In the genomic region with DNA sequence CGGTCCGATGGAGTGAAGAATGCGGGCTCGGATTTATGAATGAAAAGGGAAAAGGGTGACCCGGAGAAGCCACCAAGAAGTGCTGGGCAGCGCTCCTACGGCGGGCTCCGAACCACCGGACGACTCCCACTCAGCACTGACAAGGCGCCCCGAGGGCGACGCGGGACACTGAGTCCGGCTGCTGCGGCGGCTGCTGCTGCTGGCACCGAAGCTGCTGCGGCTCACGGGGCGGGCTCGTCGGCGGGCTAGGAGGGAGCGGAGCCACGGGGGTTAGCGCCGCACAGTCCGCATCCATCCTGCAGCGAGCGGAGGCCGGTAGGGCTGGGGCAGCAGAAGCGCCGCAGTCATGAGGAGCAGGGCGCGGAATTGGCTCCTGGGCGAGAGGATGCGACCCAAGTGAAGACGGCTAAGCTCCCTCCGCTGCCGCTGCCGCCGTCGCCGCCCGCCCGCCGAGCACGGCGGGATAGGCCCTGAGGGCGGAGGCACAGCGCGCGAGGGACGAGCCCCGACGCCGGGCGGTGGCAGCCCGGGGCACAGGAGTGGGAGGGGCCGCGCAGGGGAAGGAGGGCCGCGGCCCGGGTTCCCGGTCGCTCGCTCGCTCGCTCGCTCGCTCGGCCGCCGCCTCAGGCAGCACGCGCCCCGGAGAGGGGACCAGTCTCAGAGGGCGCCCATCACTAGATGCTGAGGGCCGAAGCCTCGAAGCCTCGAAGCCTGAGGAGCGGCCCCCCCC, we compare ENCODE assay signal across 8 mouse cellular contexts. TPM values are rescaled to one million over a fixed set of nuclear protein-coding genes. Genes with fewer than 3 reads are reported as not detected.
DNase-seq lines count a peak whose midpoint lies in the region; ATAC-seq and TF ChIP-seq lines count a peak whose summit lies in the region.

No protein-coding gene starts in this region.

- peaks cover 0 to 10% of the 10 kb centered on the region in 2 experiments; a peak in 3 of 4 replicates for H3K4me1 ChIP-seq in MEL (ENCODE audit: control insufficient read depth in 1 of 2, insufficient read depth in 2 of 2, low read length in 2 of 2)
- peaks cover 9% of the 10 kb centered on the region for H3K4me1 ChIP-seq in hindbrain, postnatal 0 days (ENCODE audit: insufficient read depth, low read length)

- H3K9me3 ChIP-seq in MEL (replicated peaks; ENCODE audit: insufficient read depth, low read length): no peaks in the 10 kb centered on the region
- H3K9me3 ChIP-seq in hindbrain, postnatal 0 days (ENCODE audit: low read length): no peaks in the 10 kb centered on the region

- no peak for TF ChIP-seq CTCF in MEL (IDR thresholded peaks at IDR 0.05 in 2 of 3, conservative IDR thresholded peaks at IDR 0.05 in 1 of 3; ENCODE audit: control insufficient read depth in 1 of 3, insufficient read depth in 1 of 3, low read depth in 2 of 3, low read length in 3 of 3, poor library complexity in 1 of 3, severe bottlenecking in 1 of 3)
- no peak for TF ChIP-seq CTCF in hindbrain, postnatal 0 days (IDR thresholded peaks at IDR 0.05; ENCODE audit: low read depth)

- H3K79me2 ChIP-seq in MEL (ENCODE audit: control insufficient read depth, insufficient read depth, low read length, poor library complexity): peaks cover 45% of the 10 kb centered on the region

- TF ChIP-seq POLR2A in MEL (IDR thresholded peaks at IDR 0.05; ENCODE audit: control insufficient read depth in 1 of 2, insufficient read depth in 1 of 2, low read depth in 1 of 2, low read length in 2 of 2, poor library complexity in 1 of 2): no peak; a peak in 1 of 4 replicates

- 1% methylated on average over 67 of the region's 85 CpGs for WGBS in hindbrain, postnatal 0 days

- DNase-seq in MEL (ENCODE audit: low read depth, low spot score): peak; percentile 73
- DNase-seq in cerebellum, adult 18-20 months: peak; percentile 71 to 82
- peak; percentile 26 to 27 for DNase-seq in frontal cortex, postnatal 25 days (ENCODE audit: low spot score in 2 of 2)
- DNase-seq in hindbrain, postnatal 0 days (ENCODE audit: low spot score): peak; percentile 77
- peak; percentile 29 to 44 for DNase-seq in left cerebral cortex, adult 8-10 months (ENCODE audit: low spot score in 2 of 2)
- DNase-seq in right cerebral cortex, postnatal 14 days: peak; percentile 67
- DNase-seq in urinary bladder, postnatal 25 days (ENCODE audit: low spot score): peak; percentile 69

- peak overlapping the region; percentile 53 for H3K27ac ChIP-seq in MEL (ENCODE audit: control insufficient read depth, low read depth, low read length)
- peak overlapping the region; percentile 97 for H3K27ac ChIP-seq in hindbrain, postnatal 0 days

- TF ChIP-seq RAD21 in MEL (IDR thresholded peaks at IDR 0.05; ENCODE audit: low read depth, low read length): no peak

- H3K9ac ChIP-seq in MEL (ENCODE audit: control insufficient read depth, low read depth, low read length, poor library complexity, severe bottlenecking): peak overlapping the region; percentile 98
- H3K9ac ChIP-seq in hindbrain, postnatal 0 days (replicated peaks; ENCODE audit: low read length): peak overlapping the region; percentile 84

- H3K27me3 ChIP-seq in MEL (ENCODE audit: control insufficient read depth in 1 of 2, insufficient read depth in 2 of 2, low read length in 2 of 2): no peaks in the 10 kb centered on the region
- no peaks in the 10 kb centered on the region for H3K27me3 ChIP-seq in hindbrain, postnatal 0 days (ENCODE audit: insufficient read depth, low read length)

- peak overlapping the region; percentile 64 to 94 for H3K4me3 ChIP-seq in MEL (ENCODE audit: control insufficient read depth in 1 of 2, insufficient read depth in 1 of 2, low read depth in 2 of 2, low read length in 2 of 2)
- peak overlapping the region; percentile 90 for H3K4me3 ChIP-seq in hindbrain, postnatal 0 days (ENCODE audit: low read length)

- peak; percentile 54 for ATAC-seq in hindbrain, postnatal 0 days
- ATAC-seq in megakaryocyte, adult 5-6 weeks (ENCODE audit: poor library complexity, severe bottlenecking): peak; percentile 43

- no peak for TF ChIP-seq EP300 in MEL (IDR thresholded peaks at IDR 0.05; ENCODE audit: low read depth in 1 of 2, low read length in 2 of 2)

- peaks cover 0 to 28% of the 10 kb centered on the region in 2 experiments; a peak in 2 of 4 replicates for H3K36me3 ChIP-seq in MEL (ENCODE audit: control insufficient read depth in 1 of 2, insufficient read depth in 2 of 2, low read length in 2 of 2)
- no peaks in the 10 kb centered on the region for H3K36me3 ChIP-seq in hindbrain, postnatal 0 days (ENCODE audit: insufficient read depth, low read length)

- peak overlapping the region; percentile 98 for H3K4me2 ChIP-seq in hindbrain, postnatal 0 days (ENCODE audit: low read depth, low read length)

TF ChIP-seq in MEL, 35 proteins besides CTCF, POLR2A, EP300 and RAD21:
- 0 out of 2 replicates have a peak, but pooled peaks have one; percentile 27 for TF ChIP-seq NRF1 (IDR thresholded peaks at IDR 0.05; ENCODE audit: insufficient read depth, low read depth, low read length, poor library complexity, severe bottlenecking)
- TF ChIP-seq ZKSCAN1 (IDR thresholded peaks at IDR 0.05; ENCODE audit: low read depth, low read length): no peak
- TF ChIP-seq ELF1 (IDR thresholded peaks at IDR 0.05; ENCODE audit: low read depth, low read length): no peak
- 0 out of 2 replicates have a peak, but pooled peaks have one; percentile 4 for TF ChIP-seq ETS1 (IDR thresholded peaks at IDR 0.05; ENCODE audit: low read depth, low read length)
- TF ChIP-seq MAZ (IDR thresholded peaks at IDR 0.05; ENCODE audit: low read depth, low read length): peak; percentile 12; the same call in 1 of the 2 replicates
- no peak for TF ChIP-seq USF1 (IDR thresholded peaks at IDR 0.05; ENCODE audit: low read depth, low read length)
- TF ChIP-seq E2F4 (IDR thresholded peaks at IDR 0.05; ENCODE audit: borderline replicate concordance, low read depth, low read length): no peak
- no peak for TF ChIP-seq GATA1 (IDR thresholded peaks at IDR 0.05; ENCODE audit: low read depth, low read length)
- no peak for TF ChIP-seq POLR2AphosphoS5 (IDR thresholded peaks at IDR 0.05; ENCODE audit: borderline replicate concordance, low read depth, low read length)

RNA-seq across cellular contexts. Expression of gene Wnk1, which starts 0.7 kb away (rescaled TPM):
- total RNA-seq in MEL (2012; rRNA removed): 31.6 and 39.0 TPM in 2 replicates
- polyA plus RNA-seq in MEL (2012; ENCODE audit: insufficient read depth in 1 of 2, insufficient read length in 2 of 2, low read depth in 1 of 2, low replicate concordance in 2 of 2, missing spikeins in 1 of 2): 100 to 1,000 TPM; 104 to 735 TPM
- total RNA-seq in hindbrain, postnatal 0 days (2014; rRNA removed): 118 and 133 TPM in 2 replicates
- polyA plus RNA-seq in hindbrain, postnatal 0 days (2015; fragmentation: Nextera tagmentation; extraction: Ambion mirVana): 42.7 and 42.8 TPM in 2 replicates
- 100 to 1,000 TPM; 191 to 267 (median 227) TPM for total RNA-seq in left cerebral cortex, adult 8-10 months (2022)
- total RNA-seq in megakaryocyte, adult 5-6 weeks (2015): 247 and 264 TPM in 2 replicates
- total RNA-seq in megakaryocyte, adult 5-6 weeks (2017): 206 and 218 TPM in 2 replicates

RNA-seq across cellular contexts. Expression of gene Ninj2, which starts 55.3 kb away (rescaled TPM):
- total RNA-seq in MEL (2012; rRNA removed): not detected in 2 replicates
- polyA plus RNA-seq in MEL (2012; ENCODE audit: insufficient read depth in 1 of 2, insufficient read length in 2 of 2, low read depth in 1 of 2, low replicate concordance in 2 of 2, missing spikeins in 1 of 2): under 1 TPM in 1 of 2 experiments, not detected in 1; 0.08 TPM
- not detected in 2 replicates for total RNA-seq in hindbrain, postnatal 0 days (2014; rRNA removed)
- polyA plus RNA-seq in hindbrain, postnatal 0 days (2015; fragmentation: Nextera tagmentation; extraction: Ambion mirVana): not detected in 2 replicates
- 1 to 10 TPM; 1.3 to 3.0 (median 2.2) TPM for total RNA-seq in left cerebral cortex, adult 8-10 months (2022)
- total RNA-seq in megakaryocyte, adult 5-6 weeks (2015): not detected in 2 replicates
- not detected in 2 replicates for total RNA-seq in megakaryocyte, adult 5-6 weeks (2017)

Comparison
In these comparisons a context has a peak if more than half of its experiments do, and no peak if none do; other contexts are left out.
1. Peak in every context shown above with its lines: DNase-seq, ATAC-seq, H3K4me3 ChIP-seq and H3K27ac ChIP-seq.
2. DNase-seq: peak in every context shown above with its lines; median percentile 77 in hindbrain, postnatal 0 days; 76 in cerebellum, adult 18-20 months; 73 in MEL; 69 in urinary bladder, postnatal 25 days; 67 in right cerebral cortex, postnatal 14 days; 36 in left cerebral cortex, adult 8-10 months; 26 in frontal cortex, postnatal 25 days.